Mouse (Mus musculus) adrenal gland, adult 8-10 months (tissue): ENCODE data around the gene Camta1. TPM values are rescaled to one million over a fixed set of nuclear protein-coding genes. Genes with fewer than 3 reads are reported as not detected.

Source experiments
- DNase-seq: peaks from one replicate; pipeline ENCODE4 v3.0.0; 2022
- total RNA-seq, 4 experiments: library from RNA; stranded (reverse); gene quantifications; 2 replicates each; pipeline ENCODE4 v1.2.4; 2022

The Camta1 gene
- total RNA-seq, 4 experiments from 2014 or later: 23.6 to 59.6 (median 36.5) TPM

GRCm38 (mm10) chr4:151738280-151738679 lies 123.4 kb downstream of the Camta1 start:
- DNase-seq: no peak

- no peak for DNase-seq
Measured at GRCm38 (mm10) chr4:151732668-151733067, 129.0 kb downstream of the Camta1 start.

- no peak for DNase-seq
Measured at GRCm38 (mm10) chr4:151730037-151730759, 131.5 kb downstream of the Camta1 start.

- DNase-seq: no peak
Measured at GRCm38 (mm10) chr4:151729116-151729515, 132.6 kb downstream of the Camta1 start.

GRCm38 (mm10) chr4:151728391-151729065 lies 133.1 kb downstream of the Camta1 start:
- DNase-seq: no peak

- DNase-seq: no peak
Measured at GRCm38 (mm10) chr4:151726396-151726795, 135.3 kb downstream of the Camta1 start.

- no peak for DNase-seq
Measured at GRCm38 (mm10) chr4:151724897-151725296, 136.8 kb downstream of the Camta1 start.

GRCm38 (mm10) chr4:151720722-151721467 lies 140.8 kb downstream of the Camta1 start:
- no peak for DNase-seq

GRCm38 (mm10) chr4:151718866-151719475 lies 142.7 kb downstream of the Camta1 start:
- peak; percentile 11 for DNase-seq

GRCm38 (mm10) chr4:151717864-151718263 lies 143.8 kb downstream of the Camta1 start:
- DNase-seq: no peak

- no peak for DNase-seq
Measured at GRCm38 (mm10) chr4:151713714-151714113, 148.0 kb downstream of the Camta1 start.

- no peak for DNase-seq
Measured at GRCm38 (mm10) chr4:151711406-151711805, 150.3 kb downstream of the Camta1 start.

GRCm38 (mm10) chr4:151710522-151710921 lies 151.2 kb downstream of the Camta1 start:
- DNase-seq: no peak

- no peak for DNase-seq
Measured at GRCm38 (mm10) chr4:151709269-151709668, 152.4 kb downstream of the Camta1 start.

GRCm38 (mm10) chr4:151703069-151703735 lies 158.5 kb downstream of the Camta1 start:
- no peak for DNase-seq

GRCm38 (mm10) chr4:151702463-151702862 lies 159.2 kb downstream of the Camta1 start:
- DNase-seq: no peak

GRCm38 (mm10) chr4:151695984-151696383 lies 165.7 kb downstream of the Camta1 start:
- no peak for DNase-seq

- no peak for DNase-seq
Measured at GRCm38 (mm10) chr4:151694531-151694930, 167.1 kb downstream of the Camta1 start.

- DNase-seq: no peak
Measured at GRCm38 (mm10) chr4:151694047-151694446, 167.6 kb downstream of the Camta1 start.

GRCm38 (mm10) chr4:151690041-151690440 lies 171.6 kb downstream of the Camta1 start:
- DNase-seq: no peak

- no peak for DNase-seq
Measured at GRCm38 (mm10) chr4:151688206-151688605, 173.5 kb downstream of the Camta1 start.

- no peak for DNase-seq
Measured at GRCm38 (mm10) chr4:151684596-151684995, 177.1 kb downstream of the Camta1 start.
